Mouse (Mus musculus) midbrain, embryonic 16.5 days (tissue): ENCODE measurements around the gene Slc31a1. TPM values are rescaled to one million over a fixed set of nuclear protein-coding genes. Genes with fewer than 3 reads are reported as not detected.

ENCODE experiments used
- ATAC-seq: fragments of 200-750 bp; cut with Nextera tagmentation; 2 replicates; pipeline ENCODE4 v1.8.0; 2017; ENCODE audit warnings: moderate TSS enrichment
- H3K27ac ChIP-seq: fragments of 300-500 bp; sonication (generic); 2 replicates; pipeline ENCODE4 v1.5.1; 2014; ENCODE audit warnings: mild to moderate bottlenecking, low read length, mixed read lengths
- H3K27me3 ChIP-seq: fragments of 300-500 bp; sonication (generic); 2 replicates; pipeline ENCODE4 v1.6.1; 2014; ENCODE audit warnings: low read depth, low read length, mixed read lengths; ENCODE audit not compliant: control insufficient read depth, insufficient read depth
- H3K36me3 ChIP-seq: fragments of 300-500 bp; sonication (generic); 2 replicates; pipeline ENCODE4 v1.6.1; 2014; ENCODE audit warnings: mild to moderate bottlenecking, low read length, moderate library complexity, mixed read lengths; ENCODE audit not compliant: control insufficient read depth, insufficient read depth
- H3K4me1 ChIP-seq: fragments of 300-500 bp; sonication (generic); 2 replicates; pipeline ENCODE4 v1.6.1; 2014; ENCODE audit warnings: mild to moderate bottlenecking, low read length, mixed read lengths; ENCODE audit not compliant: control insufficient read depth, insufficient read depth
- H3K4me2 ChIP-seq: fragments of 300-500 bp; sonication (generic); 2 replicates; pipeline ENCODE4 v1.6.1; 2014; ENCODE audit warnings: mild to moderate bottlenecking, low read length, mixed read lengths
- H3K4me3 ChIP-seq: fragments of 300-500 bp; sonication (generic); 2 replicates; pipeline ENCODE4 v1.5.1; 2014; ENCODE audit warnings: low read depth, mild to moderate bottlenecking, low read length, moderate library complexity, mixed read lengths
- H3K9ac ChIP-seq: fragments of 300-500 bp; sonication (generic); 2 replicates; pipeline ENCODE4 v1.6.1; 2014; ENCODE audit warnings: low read depth, low read length, mixed read lengths
- H3K9me3 ChIP-seq: fragments of 300-500 bp; sonication (generic); replicated peaks from 2 replicates; pipeline ENCODE4 v1.6.1; 2014; ENCODE audit warnings: mild to moderate bottlenecking, low read length, mixed read lengths; ENCODE audit not compliant: control insufficient read depth, poor library complexity, severe bottlenecking
- WGBS: fragments of 180-500 bp; shearing (Covaris S2); extraction: QIAGEN DNeasy Blood & Tissue Kit; methylation state at CpG from one replicate; pipeline ENCODE4 v1.1.7; 2014; 5-methylcytosine and 5-hydroxymethylcytosine counted together
- polyA plus RNA-seq: library from polyadenylated mRNA; unstranded; fragments of >200 nt; fragmentation: Nextera tagmentation; extraction: Ambion mirVana; gene quantifications from 2 replicates; pipeline ENCODE4 v1.2.1, GENCODE M21; 2015

Gene Slc31a1
- polyA plus RNA-seq, 1 experiment from 2014 or later = 37.7 TPM

- Histone ChIP-seq H3K36me3 (no peaks in the 10 kb centered on the region), H3K4me1 (no peaks in the 10 kb centered on the region), H3K27ac (no peak overlapping the region), H3K4me2 (no peak overlapping the region), H3K9ac (no peak overlapping the region), H3K27me3 (no peaks in the 10 kb centered on the region), H3K9me3 (no peaks in the 10 kb centered on the region), H3K4me3 (no peak overlapping the region)
- WGBS = 79% methylated on average over 9 of the region's 9 CpGs
- no peak for ATAC-seq
These were observed 12.4 kb downstream of the Slc31a1 start for GRCm38 (mm10) chr4:62372818-62373520.

- no peak for ATAC-seq
- Histone ChIP-seq H3K4me2 (no peak overlapping the region), H3K36me3 (no peaks in the 10 kb centered on the region), H3K27me3 (no peaks in the 10 kb centered on the region), H3K4me1 (no peaks in the 10 kb centered on the region), H3K9me3 (no peaks in the 10 kb centered on the region), H3K4me3 (no peak overlapping the region), H3K27ac (no peak overlapping the region), H3K9ac (no peak overlapping the region)
- WGBS = 92% methylated on average over 7 of the region's 7 CpGs
These were observed 13.1 kb downstream of the Slc31a1 start for GRCm38 (mm10) chr4:62373668-62374067.

- H3K9me3 ChIP-seq = no peaks in the 10 kb centered on the region
- no peak overlapping the region for H3K4me3 ChIP-seq
- no peaks in the 10 kb centered on the region for H3K36me3 ChIP-seq
- no peak overlapping the region for H3K9ac ChIP-seq
- no peaks in the 10 kb centered on the region for H3K27me3 ChIP-seq
- no peaks in the 10 kb centered on the region for H3K4me1 ChIP-seq
- ATAC-seq = no peak
- WGBS = 87% methylated on average over 4 of the region's 4 CpGs
- no peak overlapping the region for H3K4me2 ChIP-seq
- H3K27ac ChIP-seq = no peak overlapping the region
These were observed 13.8 kb downstream of the Slc31a1 start for GRCm38 (mm10) chr4:62374342-62374741.

GRCm38 (mm10) chr4:62376123-62376522, 15.6 kb downstream of the Slc31a1 start:
- no peak for ATAC-seq

GRCm38 (mm10) chr4:62379724-62380381, 19.3 kb downstream of the Slc31a1 start:
- H3K4me1 ChIP-seq = no peaks in the 10 kb centered on the region
- H3K27me3 ChIP-seq = no peaks in the 10 kb centered on the region
- H3K4me2 ChIP-seq = no peak overlapping the region
- 94% methylated on average over 9 of the region's 9 CpGs for WGBS
- H3K36me3 ChIP-seq = 0 out of 2 replicates have a peak, but pooled peaks cover 2% of the 10 kb centered on the region
- no peaks in the 10 kb centered on the region for H3K9me3 ChIP-seq
- no peak overlapping the region for H3K9ac ChIP-seq
- no peak overlapping the region for H3K27ac ChIP-seq
- no peak overlapping the region for H3K4me3 ChIP-seq
- ATAC-seq = no peak

More at GRCm38 (mm10) chr4:62376123-62376522, 15.6 kb downstream of the Slc31a1 start:
- no peak overlapping the region for H3K4me3 ChIP-seq
- no peaks in the 10 kb centered on the region for H3K36me3 ChIP-seq
- no peaks in the 10 kb centered on the region for H3K9me3 ChIP-seq
- H3K9ac ChIP-seq = no peak overlapping the region
- H3K4me1 ChIP-seq = no peaks in the 10 kb centered on the region
- WGBS = 96% methylated on average over 2 of the region's 2 CpGs
- H3K27ac ChIP-seq = no peak overlapping the region
- no peaks in the 10 kb centered on the region for H3K27me3 ChIP-seq
- no peak overlapping the region for H3K4me2 ChIP-seq

GRCm38 (mm10) chr4:62383207-62383606, 22.7 kb downstream of the Slc31a1 start:
- Histone ChIP-seq H3K27ac (no peak overlapping the region), H3K9me3 (no peaks in the 10 kb centered on the region), H3K4me1 (no peaks in the 10 kb centered on the region), H3K4me3 (no peak overlapping the region), H3K9ac (no peak overlapping the region), H3K27me3 (no peaks in the 10 kb centered on the region), H3K36me3 (0 out of 2 replicates have a peak, but pooled peaks cover 5% of the 10 kb centered on the region), H3K4me2 (no peak overlapping the region)
- no peak for ATAC-seq
- WGBS = 92% methylated on average over 6 of the region's 6 CpGs

GRCm38 (mm10) chr4:62383752-62384151, 23.2 kb downstream of the Slc31a1 start:
- no peak overlapping the region for H3K4me2 ChIP-seq
- H3K4me1 ChIP-seq = no peaks in the 10 kb centered on the region
- H3K4me3 ChIP-seq = no peak overlapping the region
- 0 out of 2 replicates have a peak, but pooled peaks cover 5% of the 10 kb centered on the region for H3K36me3 ChIP-seq
- no peak for ATAC-seq
- H3K27ac ChIP-seq = no peak overlapping the region
- WGBS = 85% methylated on average over 7 of the region's 7 CpGs
- no peak overlapping the region for H3K9ac ChIP-seq
- H3K9me3 ChIP-seq = no peaks in the 10 kb centered on the region
- no peaks in the 10 kb centered on the region for H3K27me3 ChIP-seq

GRCm38 (mm10) chr4:62384159-62384558, 23.6 kb downstream of the Slc31a1 start:
- H3K27me3 ChIP-seq = no peaks in the 10 kb centered on the region
- no peak for ATAC-seq
- H3K4me1 ChIP-seq = no peaks in the 10 kb centered on the region
- no peak overlapping the region for H3K27ac ChIP-seq
- no peak overlapping the region for H3K9ac ChIP-seq
- 87% methylated on average over 1 of the region's 1 CpGs for WGBS
- 0 out of 2 replicates have a peak, but pooled peaks cover 5% of the 10 kb centered on the region for H3K36me3 ChIP-seq
- H3K4me3 ChIP-seq = no peak overlapping the region
- no peaks in the 10 kb centered on the region for H3K9me3 ChIP-seq
- no peak overlapping the region for H3K4me2 ChIP-seq

- Histone ChIP-seq H3K27me3 (no peaks in the 10 kb centered on the region), H3K4me3 (no peak overlapping the region), H3K36me3 (peaks cover 9% of the 10 kb centered on the region), H3K27ac (no peak overlapping the region), H3K9me3 (no peaks in the 10 kb centered on the region), H3K9ac (no peak overlapping the region), H3K4me1 (no peaks in the 10 kb centered on the region), H3K4me2 (no peak overlapping the region)
- no peak for ATAC-seq
- 94% methylated on average over 7 of the region's 7 CpGs for WGBS
These were observed 24.9 kb downstream of the Slc31a1 start for GRCm38 (mm10) chr4:62385439-62385838.
